Mouse (Mus musculus) myocyte (in vitro differentiated cells): ENCODE data around the gene Dlgap1.

Source experiments
- CEBPB ChIP-seq: IDR thresholded peaks from 2 replicates; pipeline ENCODE4 v1.6.1; 2011; ENCODE audit warnings: mild to moderate bottlenecking, moderate library complexity; ENCODE audit not compliant: poor library complexity, insufficient read depth, severe bottlenecking
- E2F4 ChIP-seq: IDR thresholded peaks from one replicate; pipeline ENCODE4 v1.6.1; 2011; ENCODE audit warnings: mild to moderate bottlenecking, control low read depth, moderate library complexity; ENCODE audit not compliant: insufficient read depth
- MAX ChIP-seq: IDR thresholded peaks from one replicate; pipeline ENCODE4 v1.6.1; 2011; ENCODE audit warnings: low read depth, mild to moderate bottlenecking, control low read depth
- MYOD1 ChIP-seq, 3 experiments: IDR thresholded peaks; one replicate each; pipeline ENCODE4 v1.6.1; 2011; ENCODE audit warnings: control low read depth in 2 of 3, low read depth in 2 of 3, mild to moderate bottlenecking in 2 of 3, moderate library complexity in 1 of 3; ENCODE audit not compliant: insufficient read length in 2 of 3, control insufficient read depth in 1 of 3
- POLR2A ChIP-seq: IDR thresholded peaks from one replicate; pipeline ENCODE4 v1.6.1; 2011; ENCODE audit warnings: low read depth, mild to moderate bottlenecking, control low read depth, moderate library complexity; ENCODE audit not compliant: insufficient read length
- POLR2AphosphoS2 ChIP-seq: IDR thresholded peaks from one replicate; pipeline ENCODE4 v1.6.1; 2011; ENCODE audit warnings: low read depth, control low read depth; ENCODE audit not compliant: insufficient read length
- REST ChIP-seq: IDR thresholded peaks from one replicate; pipeline ENCODE4 v1.6.1; 2011; ENCODE audit warnings: mild to moderate bottlenecking, control low read depth, moderate library complexity; ENCODE audit not compliant: insufficient read depth, insufficient read length
- TCF12 ChIP-seq: IDR thresholded peaks from one replicate; pipeline ENCODE4 v1.6.1; 2011; ENCODE audit warnings: mild to moderate bottlenecking, control low read depth; ENCODE audit not compliant: poor library complexity, insufficient read depth, severe bottlenecking
- TCF3 ChIP-seq: IDR thresholded peaks from one replicate; pipeline ENCODE4 v1.6.1; 2011; ENCODE audit warnings: low read depth, control low read depth; ENCODE audit not compliant: insufficient read length
- USF1 ChIP-seq: IDR thresholded peaks from one replicate; pipeline ENCODE4 v1.6.1; 2011; ENCODE audit warnings: low read depth, mild to moderate bottlenecking, control low read depth, moderate library complexity

DNA sequence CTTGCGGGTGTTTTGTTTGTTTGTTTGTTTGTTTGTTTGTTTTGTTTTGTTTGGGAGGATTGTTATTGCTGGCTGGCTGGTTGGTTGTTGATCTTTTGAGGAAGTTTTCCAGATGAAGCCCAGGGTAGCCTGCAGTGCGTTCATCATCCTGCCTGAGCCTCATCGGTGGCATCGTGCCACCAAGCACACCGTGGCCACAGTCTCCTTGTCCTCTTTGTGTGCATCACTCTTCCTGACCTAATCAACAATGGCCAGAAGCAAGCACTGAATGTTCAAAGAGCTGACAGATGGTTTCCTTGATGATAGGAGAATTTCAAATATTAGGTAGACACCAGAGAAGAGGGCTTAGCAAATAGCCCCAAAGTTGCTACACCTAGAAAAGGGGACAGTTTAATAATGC lies 336.1 kb downstream of the Dlgap1 start:
- TF ChIP-seq POLR2A (no peak), POLR2AphosphoS2 (no peak), TCF12 (no peak), TCF3 (no peak), E2F4 (no peak), MYOD1 (IDR thresholded peaks at IDR 0.05; ENCODE audit: control insufficient read depth in 1 of 3, insufficient read length in 2 of 3, low read depth in 2 of 3) (no peak), USF1 (no peak), MAX (no peak), CEBPB (no peak), REST (no peak)
